Mouse (Mus musculus) hindbrain, embryonic 11.5 days (tissue): ENCODE measurements around the gene Ly6g6c. TPM values are rescaled to one million over a fixed set of nuclear protein-coding genes. Genes with fewer than 3 reads are reported as not detected.

Experiments
- ATAC-seq: fragments of 200-750 bp; cut with Nextera tagmentation; 2 replicates; pipeline ENCODE4 v1.8.0; 2017; ENCODE audit warnings: mild to moderate bottlenecking, moderate TSS enrichment, moderate library complexity; ENCODE audit not compliant: low FRiP score
- DNase-seq: peaks from one replicate; pipeline ENCODE4 v3.0.0-alpha.2; 2015; ENCODE audit warnings: low spot score
- H3K27ac ChIP-seq: fragments of 300-500 bp; sonication (generic); 2 replicates; pipeline ENCODE4 v1.5.1; 2014; ENCODE audit warnings: mild to moderate bottlenecking, low read depth, low read length
- H3K27me3 ChIP-seq: fragments of 300-500 bp; sonication (generic); 2 replicates; pipeline ENCODE4 v1.6.1; 2014; ENCODE audit warnings: mild to moderate bottlenecking, low read length, moderate library complexity, mixed read lengths; ENCODE audit not compliant: control insufficient read depth, insufficient read depth
- H3K36me3 ChIP-seq: fragments of 300-500 bp; sonication (generic); 2 replicates; pipeline ENCODE4 v1.6.1; 2014; ENCODE audit warnings: mild to moderate bottlenecking, low read length, moderate library complexity, mixed read lengths; ENCODE audit not compliant: control insufficient read depth, insufficient read depth
- H3K4me1 ChIP-seq: fragments of 300-500 bp; sonication (generic); replicated peaks from 2 replicates; pipeline ENCODE4 v1.6.1; 2014; ENCODE audit warnings: low read length, mixed read lengths; ENCODE audit not compliant: control insufficient read depth, insufficient read depth
- H3K4me2 ChIP-seq: fragments of 300-500 bp; sonication (generic); replicated peaks from 2 replicates; pipeline ENCODE4 v1.6.1; 2014; ENCODE audit warnings: mild to moderate bottlenecking, low read depth, low read length
- H3K4me3 ChIP-seq: fragments of 300-500 bp; sonication (generic); 2 replicates; pipeline ENCODE4 v1.5.1; 2014; ENCODE audit warnings: low read depth, low read length
- H3K9ac ChIP-seq: fragments of 300-500 bp; sonication (generic); 2 replicates; pipeline ENCODE4 v1.6.1; 2014; ENCODE audit warnings: low read depth, low read length
- H3K9me3 ChIP-seq: fragments of 300-500 bp; sonication (generic); 2 replicates; pipeline ENCODE4 v1.6.1; 2016; ENCODE audit warnings: low read length; ENCODE audit not compliant: control insufficient read depth
- WGBS: fragments of 180-500 bp; shearing (Covaris S2); extraction: QIAGEN DNeasy Blood & Tissue Kit; methylation state at CpG from one replicate; pipeline ENCODE4 v1.1.7; 2014; 5-methylcytosine and 5-hydroxymethylcytosine counted together
- polyA plus RNA-seq: library from polyadenylated mRNA; unstranded; fragments of >200 nt; fragmentation: Nextera tagmentation; extraction: Ambion mirVana; gene quantifications from 2 replicates; pipeline ENCODE4 v1.2.1, GENCODE M21; 2014

The Ly6g6c gene
- polyA plus RNA-seq, 1 experiment from 2014 or later, result 0.19 TPM

GRCm38 (mm10) chr17:35090166-35090932 lies 25.2 kb downstream of the Ly6g6c start:
- H3K36me3 ChIP-seq, result 0 out of 2 replicates have a peak, but pooled peaks cover 6% of the 10 kb centered on the region
- H3K4me3 ChIP-seq, result peak overlapping the region; percentile 54
- no peak overlapping the region for H3K27ac ChIP-seq
- peak overlapping the region; percentile 47 for H3K4me2 ChIP-seq
- DNase-seq (no peak), ATAC-seq (no peak)
- no peaks in the 10 kb centered on the region for H3K27me3 ChIP-seq
- H3K9ac ChIP-seq, result peak overlapping the region; percentile 83
- 76% methylated on average over 8 of the region's 8 CpGs for WGBS
- H3K9me3 ChIP-seq, result no peaks in the 10 kb centered on the region
- H3K4me1 ChIP-seq, result peaks cover 7% of the 10 kb centered on the region; the same call in 1 of the 2 replicates

- 93% methylated on average over 14 of the region's 14 CpGs for WGBS
- H3K27me3 ChIP-seq, result no peaks in the 10 kb centered on the region
- H3K4me1 ChIP-seq, result peaks cover 7% of the 10 kb centered on the region; the same call in 1 of the 2 replicates
- H3K36me3 ChIP-seq, result 0 out of 2 replicates have a peak, but pooled peaks cover 6% of the 10 kb centered on the region
- no peak overlapping the region for H3K4me2 ChIP-seq
- H3K9me3 ChIP-seq, result no peaks in the 10 kb centered on the region
- H3K4me3 ChIP-seq, result no peak overlapping the region
- no peak overlapping the region for H3K27ac ChIP-seq
- DNase-seq (no peak), ATAC-seq (no peak)
- no peak overlapping the region for H3K9ac ChIP-seq
Measured at GRCm38 (mm10) chr17:35092403-35093198, 27.4 kb downstream of the Ly6g6c start.

- Histone ChIP-seq H3K4me1 (peaks cover 7% of the 10 kb centered on the region; the same call in 1 of the 2 replicates), H3K9me3 (no peaks in the 10 kb centered on the region), H3K9ac (no peak overlapping the region), H3K36me3 (0 out of 2 replicates have a peak, but pooled peaks cover 6% of the 10 kb centered on the region), H3K4me2 (no peak overlapping the region), H3K27me3 (no peaks in the 10 kb centered on the region), H3K27ac (no peak overlapping the region; the same call in 1 of the 2 replicates), H3K4me3 (no peak overlapping the region)
- no peak for DNase-seq
- ATAC-seq, result no peak
- WGBS, result 95% methylated on average over 15 of the region's 15 CpGs
Measured at GRCm38 (mm10) chr17:35094475-35095365, 29.5 kb downstream of the Ly6g6c start.

DNA sequence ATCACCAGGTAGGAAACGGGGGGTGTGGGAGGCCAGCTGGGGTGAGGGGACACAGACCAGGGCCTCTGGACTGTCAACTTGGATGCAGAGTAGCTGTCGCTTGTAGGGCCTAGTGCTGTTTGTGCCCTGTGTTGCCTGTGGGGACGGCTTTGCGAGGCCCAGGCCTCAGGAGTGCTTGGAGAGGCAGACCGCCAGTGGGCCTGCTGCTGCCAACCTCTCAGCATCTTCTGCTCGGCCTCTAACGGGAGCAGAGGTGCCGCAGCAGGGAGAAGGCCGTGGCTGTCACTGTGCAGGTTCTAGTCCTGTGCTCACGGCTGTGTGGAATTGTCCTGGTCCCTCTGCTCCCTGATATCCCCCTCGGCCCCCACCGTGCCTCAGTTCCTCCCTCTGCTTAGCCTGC lies 31.4 kb downstream of the Ly6g6c start:
- no peaks in the 10 kb centered on the region for H3K9me3 ChIP-seq
- H3K4me1 ChIP-seq, result no peaks in the 10 kb centered on the region
- ATAC-seq (no peak), DNase-seq (no peak)
- no peak overlapping the region for H3K9ac ChIP-seq
- H3K36me3 ChIP-seq, result peaks cover 4% of the 10 kb centered on the region; the same call in 1 of the 2 replicates
- H3K4me2 ChIP-seq, result no peak overlapping the region
- WGBS, result 86% methylated on average over 12 of the region's 12 CpGs
- no peak overlapping the region for H3K4me3 ChIP-seq
- no peaks in the 10 kb centered on the region for H3K27me3 ChIP-seq
- H3K27ac ChIP-seq, result no peak overlapping the region

GRCm38 (mm10) chr17:35097164-35097655 lies 32.0 kb downstream of the Ly6g6c start:
- Histone ChIP-seq H3K4me3 (no peak overlapping the region), H3K36me3 (peaks cover 6% of the 10 kb centered on the region; the same call in 1 of the 2 replicates), H3K4me2 (no peak overlapping the region), H3K9me3 (no peaks in the 10 kb centered on the region), H3K27ac (no peak overlapping the region), H3K9ac (no peak overlapping the region), H3K4me1 (no peaks in the 10 kb centered on the region), H3K27me3 (no peaks in the 10 kb centered on the region)
- DNase-seq (no peak), ATAC-seq (no peak)
- 83% methylated on average over 12 of the region's 12 CpGs for WGBS

- Histone ChIP-seq H3K9ac (no peak overlapping the region), H3K27ac (no peak overlapping the region), H3K27me3 (no peaks in the 10 kb centered on the region), H3K4me3 (no peak overlapping the region), H3K4me1 (no peaks in the 10 kb centered on the region), H3K9me3 (no peaks in the 10 kb centered on the region), H3K36me3 (peaks cover 2% of the 10 kb centered on the region; the same call in 1 of the 2 replicates), H3K4me2 (no peak overlapping the region)
- WGBS, result 65% methylated on average over 10 of the region's 10 CpGs
- no peak for ATAC-seq
- no peak for DNase-seq
Measured at GRCm38 (mm10) chr17:35100196-35100765, 35.1 kb downstream of the Ly6g6c start.

GRCm38 (mm10) chr17:35101161-35101560 lies 36.0 kb downstream of the Ly6g6c start:
- H3K4me1 ChIP-seq, result no peaks in the 10 kb centered on the region
- H3K9me3 ChIP-seq, result no peaks in the 10 kb centered on the region
- H3K4me3 ChIP-seq, result no peak overlapping the region
- ATAC-seq (no peak), DNase-seq (no peak)
- H3K27ac ChIP-seq, result no peak overlapping the region
- H3K27me3 ChIP-seq, result no peaks in the 10 kb centered on the region
- no peak overlapping the region for H3K4me2 ChIP-seq
- peaks cover 2% of the 10 kb centered on the region; the same call in 1 of the 2 replicates for H3K36me3 ChIP-seq
- H3K9ac ChIP-seq, result no peak overlapping the region
- WGBS, result 91% methylated on average over 11 of the region's 11 CpGs

- Histone ChIP-seq H3K36me3 (peaks cover 2% of the 10 kb centered on the region; the same call in 1 of the 2 replicates), H3K4me2 (no peak overlapping the region), H3K9ac (no peak overlapping the region), H3K27ac (no peak overlapping the region), H3K9me3 (no peaks in the 10 kb centered on the region), H3K4me1 (no peaks in the 10 kb centered on the region), H3K4me3 (no peak overlapping the region), H3K27me3 (no peaks in the 10 kb centered on the region)
- DNase-seq, result no peak
- WGBS, result 80% methylated on average over 8 of the region's 8 CpGs
- ATAC-seq, result no peak
Measured at GRCm38 (mm10) chr17:35102299-35102698, 37.1 kb downstream of the Ly6g6c start.
